Mouse (Mus musculus) forebrain, embryonic 15.5 days (tissue): ENCODE measurements around the gene Dcaf11. TPM values are rescaled to one million over a fixed set of nuclear protein-coding genes. Genes with fewer than 3 reads are reported as not detected.

Source experiments
- ATAC-seq: fragments of 200-750 bp; cut with Nextera tagmentation; replicated peaks from 2 replicates; pipeline ENCODE4 v1.8.0; 2017; ENCODE audit warnings: mild to moderate bottlenecking, moderate TSS enrichment, moderate library complexity
- H3K27ac ChIP-seq: fragments of 300-500 bp; sonication (generic); replicated peaks from 2 replicates; pipeline ENCODE4 v1.5.1; 2015; ENCODE audit warnings: mild to moderate bottlenecking, inconsistent platforms
- H3K27me3 ChIP-seq: fragments of 300-500 bp; sonication (generic); 2 replicates; pipeline ENCODE4 v1.6.1; 2015; ENCODE audit warnings: inconsistent platforms
- H3K36me3 ChIP-seq: fragments of 300-500 bp; sonication (generic); 2 replicates; pipeline ENCODE4 v1.6.1; 2015; ENCODE audit warnings: mild to moderate bottlenecking, inconsistent platforms
- H3K4me1 ChIP-seq: fragments of 300-500 bp; sonication (generic); 2 replicates; pipeline ENCODE4 v1.6.1; 2015; ENCODE audit warnings: inconsistent platforms
- H3K4me2 ChIP-seq: fragments of 300-500 bp; sonication (generic); replicated peaks from 2 replicates; pipeline ENCODE4 v1.6.1; 2015; ENCODE audit warnings: mild to moderate bottlenecking, inconsistent platforms
- H3K4me3 ChIP-seq: fragments of 300-500 bp; sonication (generic); 2 replicates; pipeline ENCODE4 v1.5.1; 2015; ENCODE audit warnings: mild to moderate bottlenecking, inconsistent platforms
- H3K9ac ChIP-seq: fragments of 300-500 bp; sonication (generic); replicated peaks from 2 replicates; pipeline ENCODE4 v1.6.1; 2015; ENCODE audit warnings: mild to moderate bottlenecking, inconsistent platforms
- H3K9me3 ChIP-seq: fragments of 300-500 bp; sonication (generic); 2 replicates; pipeline ENCODE4 v1.6.1; 2016; ENCODE audit warnings: inconsistent platforms
- WGBS: fragments of 180-500 bp; shearing (Covaris S2); methylation state at CpG from one replicate; pipeline ENCODE4 v1.1.7; 2015; ENCODE audit warnings: mixed read lengths; 5-methylcytosine and 5-hydroxymethylcytosine counted together
- polyA plus RNA-seq: library from polyadenylated mRNA; unstranded; fragments of >200 nt; fragmentation: Nextera tagmentation; extraction: Ambion mirVana; gene quantifications from 2 replicates; pipeline ENCODE4 v1.2.1, GENCODE M21; 2015

The Dcaf11 gene
- polyA plus RNA-seq, 1 experiment from 2014 or later, result 132 TPM

DNA sequence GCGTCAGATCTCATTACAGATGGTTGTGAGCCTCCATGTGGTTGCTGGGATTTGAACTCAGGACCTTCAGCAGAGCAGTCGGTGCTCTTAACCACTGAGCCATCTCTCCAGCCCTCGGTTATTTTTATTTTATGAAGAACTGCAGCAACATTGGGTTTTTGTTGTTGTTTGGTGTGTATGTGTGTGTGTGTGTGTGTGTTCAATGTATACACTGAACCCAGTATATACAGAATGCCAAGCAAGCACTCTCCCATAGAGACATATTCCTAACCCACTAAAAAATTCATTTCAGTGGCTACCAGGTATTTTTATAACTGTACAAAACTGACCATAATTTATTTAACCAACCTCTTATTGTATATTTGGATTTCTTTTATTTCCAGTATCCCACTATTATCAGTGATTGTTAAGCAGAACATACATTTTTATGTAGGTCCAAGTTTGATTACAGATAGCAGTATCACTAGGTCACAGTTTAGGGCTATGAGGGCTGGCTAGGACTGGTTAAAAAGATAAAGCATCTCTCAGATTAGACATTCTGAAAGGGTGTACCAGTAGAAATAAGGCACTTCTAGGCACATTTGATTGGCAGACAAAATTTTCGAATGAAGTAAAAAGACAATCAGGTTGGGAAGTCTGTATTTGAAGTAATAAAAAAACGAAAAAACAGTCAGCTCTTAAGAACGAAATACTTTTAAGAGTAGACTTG lies 912 bp upstream of the Dcaf11 start:
- peak overlapping the region; percentile 58 for H3K4me3 ChIP-seq
- WGBS, result 59% methylated on average over 6 of the region's 6 CpGs
- peak overlapping the region; percentile 98; the same call in 1 of the 2 replicates for H3K27ac ChIP-seq
- ATAC-seq, result no peak
- peaks cover 5% of the 10 kb centered on the region for H3K36me3 ChIP-seq
- H3K4me2 ChIP-seq, result peak overlapping the region; percentile 67
- no peaks in the 10 kb centered on the region for H3K27me3 ChIP-seq
- H3K9ac ChIP-seq, result peak overlapping the region; percentile 85
- peaks cover 21% of the 10 kb centered on the region for H3K4me1 ChIP-seq
- H3K9me3 ChIP-seq, result no peaks in the 10 kb centered on the region

DNA sequence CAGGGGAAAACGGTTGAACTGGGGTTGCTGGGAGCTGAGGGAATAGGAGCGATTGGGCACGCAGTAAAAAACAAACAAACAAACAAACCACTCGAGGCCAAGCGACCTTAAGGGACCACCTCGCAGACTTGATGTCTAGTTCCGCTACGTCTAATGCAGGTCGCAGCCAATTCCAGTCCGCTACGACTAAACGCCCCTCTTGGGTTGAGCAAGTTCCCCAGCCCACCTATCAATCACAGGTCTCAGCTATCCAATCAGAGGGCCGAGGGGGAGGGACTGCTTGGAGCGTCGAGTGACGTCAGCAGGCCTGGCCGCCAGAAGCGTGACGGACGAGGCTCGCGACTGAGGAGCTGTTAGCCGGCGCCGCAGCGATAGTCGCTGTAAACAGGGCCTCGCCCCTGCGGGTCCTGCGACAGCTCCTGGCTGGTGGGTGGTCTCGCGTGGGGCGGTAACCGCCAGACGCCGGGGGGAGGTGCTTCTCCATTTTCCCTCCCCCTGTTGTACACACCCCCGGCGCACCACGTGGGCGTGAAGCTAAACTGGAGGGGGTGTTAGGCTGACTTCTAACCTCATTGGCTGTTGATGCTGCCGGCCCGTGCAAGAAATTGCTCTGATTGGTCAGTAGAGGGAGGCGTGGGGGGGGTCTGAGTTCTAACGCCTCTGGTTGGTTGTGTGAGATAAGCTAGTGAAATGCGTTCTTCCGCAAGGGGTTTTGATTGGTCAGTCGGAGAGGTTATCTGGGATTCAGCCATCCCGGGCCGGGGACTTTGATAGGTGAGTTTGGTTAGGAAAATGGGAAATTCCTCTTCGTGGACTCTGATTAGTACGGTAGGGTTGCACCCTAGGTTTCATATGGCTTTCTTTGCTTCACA lies 632 bp downstream of the Dcaf11 start, which contains the start of gene A730061H03Rik:
Gene A730061H03Rik (minus strand): TSS at position 205 of the 872 bp plus-strand sequence.
- under 1% methylated on average over 51 of the region's 51 CpGs for WGBS
- peak within 1 kb of the TSS; percentile 85 for H3K9ac ChIP-seq
- no peaks in the 10 kb centered on the region for H3K27me3 ChIP-seq
- peaks cover 21% of the 10 kb centered on the region for H3K4me1 ChIP-seq
- ATAC-seq, result peak; percentile 98
- H3K36me3 ChIP-seq, result peaks cover 21% of the 10 kb centered on the region
- peak within 1 kb of the TSS; percentile 58 for H3K4me3 ChIP-seq
- H3K4me2 ChIP-seq, result peak within 1 kb of the TSS; percentile 68
- no peaks in the 10 kb centered on the region for H3K9me3 ChIP-seq
- H3K27ac ChIP-seq, result peak within 1 kb of the TSS; percentile 98

GRCm38 (mm10) chr14:55561860-55562259 lies 2.1 kb downstream of the Dcaf11 start:
- peaks cover 35% of the 10 kb centered on the region for H3K36me3 ChIP-seq
- H3K9ac ChIP-seq, result no peak overlapping the region
- H3K4me1 ChIP-seq, result peaks cover 21% of the 10 kb centered on the region
- no peak overlapping the region for H3K27ac ChIP-seq
- H3K4me3 ChIP-seq, result no peak overlapping the region
- no peak for ATAC-seq
- H3K9me3 ChIP-seq, result no peaks in the 10 kb centered on the region
- WGBS, result 89% methylated on average over 10 of the region's 10 CpGs
- H3K4me2 ChIP-seq, result no peak overlapping the region
- H3K27me3 ChIP-seq, result no peaks in the 10 kb centered on the region

GRCm38 (mm10) chr14:55563249-55563648 lies 3.4 kb downstream of the Dcaf11 start:
- no peak overlapping the region for H3K4me2 ChIP-seq
- ATAC-seq, result no peak
- no peak overlapping the region for H3K27ac ChIP-seq
- H3K9ac ChIP-seq, result no peak overlapping the region
- no peaks in the 10 kb centered on the region for H3K27me3 ChIP-seq
- 93% methylated on average over 11 of the region's 11 CpGs for WGBS
- H3K4me1 ChIP-seq, result peaks cover 21% of the 10 kb centered on the region
- no peak overlapping the region for H3K4me3 ChIP-seq
- H3K9me3 ChIP-seq, result no peaks in the 10 kb centered on the region
- peaks cover 48% of the 10 kb centered on the region for H3K36me3 ChIP-seq

DNA sequence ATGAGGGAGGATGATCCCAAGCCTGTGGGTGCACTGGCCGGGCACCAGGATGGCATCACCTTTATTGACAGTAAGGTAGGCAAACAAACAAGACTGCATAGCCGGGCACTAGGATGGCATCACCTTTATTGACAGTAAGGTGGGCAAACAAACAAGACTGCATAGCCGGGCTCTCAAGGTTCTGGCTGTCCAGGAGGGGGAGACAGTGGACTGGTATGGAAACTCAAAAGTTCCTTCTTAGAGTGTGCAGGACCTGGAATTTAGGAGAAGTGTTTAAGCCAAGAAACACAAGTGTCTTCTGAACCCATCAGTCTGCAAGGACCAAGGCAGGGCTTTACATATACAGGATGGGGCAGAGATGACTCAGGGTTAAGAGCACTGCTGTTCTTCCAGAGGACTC lies 5.9 kb downstream of the Dcaf11 start:
- WGBS, result 79% methylated on average over 3 of the region's 3 CpGs

GRCm38 (mm10) chr14:55567496-55567895 lies 7.7 kb downstream of the Dcaf11 start:
- no peaks in the 10 kb centered on the region for H3K9me3 ChIP-seq
- 91% methylated on average over 3 of the region's 3 CpGs for WGBS
- no peaks in the 10 kb centered on the region for H3K27me3 ChIP-seq
- no peaks in the 10 kb centered on the region for H3K4me1 ChIP-seq
- H3K4me3 ChIP-seq, result no peak overlapping the region
- H3K27ac ChIP-seq, result no peak overlapping the region
- no peak for ATAC-seq
- H3K9ac ChIP-seq, result no peak overlapping the region
- H3K4me2 ChIP-seq, result no peak overlapping the region
- H3K36me3 ChIP-seq, result peaks cover 61% of the 10 kb centered on the region

More for the DNA sequence above, 5.9 kb downstream of the Dcaf11 start:
- Histone ChIP-seq H3K27ac (no peak overlapping the region), H3K4me3 (no peak overlapping the region), H3K4me1 (peaks cover 14% of the 10 kb centered on the region), H3K36me3 (peaks cover 61% of the 10 kb centered on the region), H3K4me2 (no peak overlapping the region), H3K27me3 (no peaks in the 10 kb centered on the region), H3K9me3 (no peaks in the 10 kb centered on the region), H3K9ac (no peak overlapping the region)
- no peak for ATAC-seq

DNA sequence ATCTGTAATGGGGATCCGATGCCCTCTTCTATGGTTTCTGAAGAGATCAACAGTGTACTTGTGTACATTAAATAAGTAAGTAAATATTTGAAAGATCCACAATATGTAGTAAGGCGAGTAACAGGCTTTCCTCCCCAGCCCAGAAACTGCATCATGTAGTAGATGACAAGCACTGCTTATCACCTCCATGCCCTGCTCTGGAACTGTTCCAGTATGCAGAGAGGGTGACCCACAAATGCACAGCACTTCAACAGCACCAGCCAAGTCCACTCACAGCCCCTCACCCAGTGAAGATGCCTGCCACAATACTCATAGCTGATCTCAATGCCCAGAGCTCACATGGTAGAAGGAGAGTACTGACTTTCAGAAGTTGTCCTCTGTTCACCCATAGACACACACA lies 10.8 kb downstream of the Dcaf11 start:
- no peak overlapping the region for H3K27ac ChIP-seq
- no peak overlapping the region for H3K9ac ChIP-seq
- ATAC-seq, result no peak
- WGBS, result 90% methylated on average over 2 of the region's 2 CpGs
- H3K9me3 ChIP-seq, result no peaks in the 10 kb centered on the region
- no peak overlapping the region for H3K4me3 ChIP-seq
- H3K4me1 ChIP-seq, result no peaks in the 10 kb centered on the region
- no peaks in the 10 kb centered on the region for H3K27me3 ChIP-seq
- H3K36me3 ChIP-seq, result peaks cover 39% of the 10 kb centered on the region
- H3K4me2 ChIP-seq, result no peak overlapping the region

DNA sequence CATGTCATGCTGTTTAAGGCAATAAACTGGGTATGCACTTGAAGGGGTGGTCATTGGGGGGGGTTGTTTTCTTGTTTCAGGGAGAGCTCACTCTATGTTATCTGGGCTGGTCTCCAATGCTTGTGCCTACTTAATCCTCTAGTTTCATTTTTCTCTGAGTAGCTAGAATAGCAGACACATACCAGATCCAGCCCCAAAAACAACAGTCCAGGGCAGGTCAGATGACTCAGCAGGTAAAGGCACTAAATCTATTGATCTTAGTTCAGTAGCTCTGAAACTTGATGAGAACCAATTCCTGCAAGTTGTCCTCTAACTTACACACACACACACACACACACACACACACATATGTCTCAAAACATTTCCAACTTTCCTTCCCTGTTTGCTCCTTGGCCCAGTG lies 12.0 kb downstream of the Dcaf11 start:
- no peak overlapping the region for H3K4me2 ChIP-seq
- no peaks in the 10 kb centered on the region for H3K9me3 ChIP-seq
- peaks cover 28% of the 10 kb centered on the region for H3K36me3 ChIP-seq
- no peaks in the 10 kb centered on the region for H3K4me1 ChIP-seq
- ATAC-seq, result no peak
- H3K27me3 ChIP-seq, result no peaks in the 10 kb centered on the region
- no peak overlapping the region for H3K27ac ChIP-seq
- H3K4me3 ChIP-seq, result no peak overlapping the region
- no peak overlapping the region for H3K9ac ChIP-seq

- H3K27me3 ChIP-seq, result no peaks in the 10 kb centered on the region
- 69% methylated on average over 8 of the region's 8 CpGs for WGBS
- no peak within 1 kb of the TSS for H3K27ac ChIP-seq
- ATAC-seq, result no peak
- no peak within 1 kb of the TSS for H3K9ac ChIP-seq
- H3K9me3 ChIP-seq, result no peaks in the 10 kb centered on the region
- no peak within 1 kb of the TSS for H3K4me3 ChIP-seq
- H3K4me2 ChIP-seq, result no peak within 1 kb of the TSS
- peaks cover 12% of the 10 kb centered on the region for H3K4me1 ChIP-seq
- H3K36me3 ChIP-seq, result peaks cover 3% of the 10 kb centered on the region; the same call in 1 of the 2 replicates
These were observed 15.5 kb downstream of the Dcaf11 start, which contains the start of gene Fitm1 for GRCm38 (mm10) chr14:55575302-55575701. Gene Fitm1 (plus strand): TSS chr14:55575617.

DNA sequence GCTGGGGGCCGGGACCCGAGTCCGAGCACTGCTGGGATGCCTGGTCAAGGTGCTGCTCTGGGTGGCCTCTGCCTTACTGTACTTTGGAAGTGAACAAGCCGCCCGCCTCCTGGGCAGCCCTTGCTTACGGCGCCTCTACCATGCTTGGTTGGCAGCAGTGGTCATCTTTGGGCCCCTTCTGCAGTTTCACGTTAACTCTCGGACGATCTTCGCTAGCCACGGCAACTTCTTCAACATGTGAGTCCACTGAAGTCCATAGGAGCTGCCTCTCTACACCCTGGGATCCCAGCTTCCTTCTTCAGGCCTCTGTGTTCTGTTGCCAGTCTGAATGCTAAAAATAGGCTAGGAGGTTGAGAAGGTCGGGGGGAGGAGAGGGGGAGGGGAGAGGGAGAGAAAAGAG lies 15.9 kb downstream of the Dcaf11 start:
- ATAC-seq, result no peak
- no peaks in the 10 kb centered on the region for H3K9me3 ChIP-seq
- WGBS, result 80% methylated on average over 13 of the region's 13 CpGs
- no peak overlapping the region for H3K4me2 ChIP-seq
- H3K36me3 ChIP-seq, result 0 out of 2 replicates have a peak, but pooled peaks cover 4% of the 10 kb centered on the region
- H3K27me3 ChIP-seq, result no peaks in the 10 kb centered on the region
- H3K4me1 ChIP-seq, result peaks cover 12% of the 10 kb centered on the region
- H3K9ac ChIP-seq, result no peak overlapping the region
- H3K4me3 ChIP-seq, result no peak overlapping the region
- no peak overlapping the region for H3K27ac ChIP-seq

DNA sequence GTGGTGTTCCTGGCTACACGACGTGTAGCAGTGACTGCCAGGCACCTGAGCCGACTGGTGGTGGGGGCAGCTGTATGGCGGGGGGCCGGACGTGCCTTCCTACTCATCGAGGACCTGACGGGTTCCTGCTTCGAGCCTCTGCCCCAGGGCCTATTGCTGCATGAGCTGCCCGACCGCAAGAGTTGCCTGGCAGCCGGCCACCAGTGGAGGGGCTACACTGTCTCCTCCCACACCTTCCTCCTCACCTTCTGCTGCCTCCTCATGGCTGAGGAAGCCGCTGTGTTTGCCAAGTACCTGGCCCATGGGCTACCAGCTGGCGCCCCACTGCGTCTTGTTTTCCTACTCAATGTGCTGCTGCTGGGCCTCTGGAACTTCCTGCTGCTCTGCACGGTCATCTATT lies 16.6 kb downstream of the Dcaf11 start:
- no peak for ATAC-seq
- Histone ChIP-seq H3K4me2 (no peak overlapping the region), H3K27ac (no peak overlapping the region), H3K9ac (no peak overlapping the region), H3K9me3 (no peaks in the 10 kb centered on the region), H3K4me3 (no peak overlapping the region), H3K36me3 (0 out of 2 replicates have a peak, but pooled peaks cover 8% of the 10 kb centered on the region), H3K27me3 (no peaks in the 10 kb centered on the region), H3K4me1 (peaks cover 12% of the 10 kb centered on the region)
- 75% methylated on average over 16 of the region's 16 CpGs for WGBS
